Mouse (Mus musculus): ENCODE data around the gene Cyp46a1. TPM values are rescaled to one million over a fixed set of nuclear protein-coding genes. Genes with fewer than 3 reads are reported as not detected.

The Cyp46a1 gene
- polyA plus RNA-seq, 1 experiment = 1.6 TPM

- Histone ChIP-seq H3K79me2 (ENCODE audit: control insufficient read depth, insufficient read depth) (no peaks in the 10 kb centered on the region), H3K36me3 (ENCODE audit: control insufficient read depth, insufficient read depth) (no peaks in the 10 kb centered on the region), H3ac (ENCODE audit: control insufficient read depth, insufficient read length) (no peak overlapping the region), H3K27me3 (ENCODE audit: control insufficient read depth, insufficient read depth, insufficient read length) (peaks cover 6% of the 10 kb centered on the region), H3K4me2 (ENCODE audit: low read depth) (no peak overlapping the region), H3K4me3 (no peak overlapping the region)
- TF ChIP-seq CEBPB (IDR thresholded peaks at IDR 0.05; ENCODE audit: insufficient read depth, poor library complexity, severe bottlenecking) (no peak), TCF3 (IDR thresholded peaks at IDR 0.05; ENCODE audit: insufficient read length, low read depth) (no peak), USF1 (IDR thresholded peaks at IDR 0.05; ENCODE audit: low read depth) (no peak), E2F4 (IDR thresholded peaks at IDR 0.05; ENCODE audit: insufficient read depth) (no peak), POLR2A (IDR thresholded peaks at IDR 0.05; ENCODE audit: insufficient read length, low read depth) (no peak), TCF12 (IDR thresholded peaks at IDR 0.05; ENCODE audit: insufficient read depth, poor library complexity, severe bottlenecking) (no peak), POLR2AphosphoS2 (IDR thresholded peaks at IDR 0.05; ENCODE audit: insufficient read length, low read depth) (no peak), REST (IDR thresholded peaks at IDR 0.05; ENCODE audit: insufficient read depth, insufficient read length) (no peak), MAX (IDR thresholded peaks at IDR 0.05; ENCODE audit: low read depth) (no peak), MYOG (IDR thresholded peaks at IDR 0.05; ENCODE audit: control insufficient read depth in 1 of 3, insufficient read depth in 1 of 3, insufficient read length in 2 of 3, low read depth in 2 of 3) (no peak), MYOD1 (IDR thresholded peaks at IDR 0.05; ENCODE audit: control insufficient read depth in 1 of 3, insufficient read length in 2 of 3, low read depth in 2 of 3) (no peak), SRF (IDR thresholded peaks at IDR 0.05; ENCODE audit: control insufficient read depth, insufficient read length, low read depth) (no peak)
Measured at GRCm38 (mm10) chr12:108350931-108351330, 16.8 kb downstream of the Cyp46a1 start.

DNA sequence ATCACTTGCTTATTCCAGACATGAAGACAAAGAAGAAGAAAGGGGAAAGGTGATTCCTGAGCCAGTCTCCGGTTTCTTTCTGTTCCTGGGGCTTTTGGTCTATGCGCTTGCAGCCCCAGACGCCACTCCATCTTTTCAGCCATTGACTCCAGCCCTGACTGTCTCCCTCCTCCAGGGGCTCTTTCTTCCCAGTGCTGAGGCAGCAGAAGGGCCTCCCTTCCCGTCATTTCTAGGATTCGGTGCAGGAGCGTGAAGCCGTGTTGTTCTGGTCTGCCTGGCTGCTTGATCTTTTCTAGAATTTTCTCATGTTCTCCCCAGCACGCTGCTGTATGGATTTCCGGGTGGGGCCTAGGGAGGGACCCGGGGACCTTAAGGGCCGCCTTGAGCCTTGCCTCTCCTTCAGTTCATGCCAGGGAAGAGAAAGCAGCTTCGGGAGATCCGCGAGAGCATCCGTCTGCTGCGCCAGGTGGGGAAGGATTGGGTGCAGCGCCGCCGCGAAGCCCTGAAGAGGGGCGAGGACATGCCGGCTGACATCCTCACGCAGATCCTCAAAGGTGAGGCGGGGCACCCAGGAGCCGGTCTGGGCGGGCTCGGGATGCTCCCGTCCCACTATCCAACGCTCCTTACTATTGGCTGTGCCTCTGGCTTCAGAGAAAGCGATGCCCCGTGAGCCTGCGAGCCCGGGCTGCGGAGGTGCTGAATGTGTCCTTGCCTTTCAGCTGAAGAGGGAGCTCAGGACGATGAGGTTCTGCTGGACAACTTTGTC, 18.4 kb downstream of the Cyp46a1 start:
- Histone ChIP-seq H3K4me2 (ENCODE audit: low read depth) (no peak overlapping the region), H3K4me3 (no peak overlapping the region), H3K36me3 (ENCODE audit: control insufficient read depth, insufficient read depth) (no peaks in the 10 kb centered on the region), H3K27me3 (ENCODE audit: control insufficient read depth, insufficient read depth, insufficient read length) (peaks cover 6% of the 10 kb centered on the region), H3K79me2 (ENCODE audit: control insufficient read depth, insufficient read depth) (no peaks in the 10 kb centered on the region), H3ac (ENCODE audit: control insufficient read depth, insufficient read length) (no peak overlapping the region)
- TF ChIP-seq MYOD1 (IDR thresholded peaks at IDR 0.05; ENCODE audit: control insufficient read depth in 1 of 3, insufficient read length in 2 of 3, low read depth in 2 of 3) (no peak), CEBPB (IDR thresholded peaks at IDR 0.05; ENCODE audit: insufficient read depth, poor library complexity, severe bottlenecking) (no peak), REST (IDR thresholded peaks at IDR 0.05; ENCODE audit: insufficient read depth, insufficient read length) (no peak), MAX (IDR thresholded peaks at IDR 0.05; ENCODE audit: low read depth) (no peak), USF1 (IDR thresholded peaks at IDR 0.05; ENCODE audit: low read depth) (no peak), POLR2AphosphoS2 (IDR thresholded peaks at IDR 0.05; ENCODE audit: insufficient read length, low read depth) (no peak), SRF (IDR thresholded peaks at IDR 0.05; ENCODE audit: control insufficient read depth, insufficient read length, low read depth) (no peak)

DNA sequence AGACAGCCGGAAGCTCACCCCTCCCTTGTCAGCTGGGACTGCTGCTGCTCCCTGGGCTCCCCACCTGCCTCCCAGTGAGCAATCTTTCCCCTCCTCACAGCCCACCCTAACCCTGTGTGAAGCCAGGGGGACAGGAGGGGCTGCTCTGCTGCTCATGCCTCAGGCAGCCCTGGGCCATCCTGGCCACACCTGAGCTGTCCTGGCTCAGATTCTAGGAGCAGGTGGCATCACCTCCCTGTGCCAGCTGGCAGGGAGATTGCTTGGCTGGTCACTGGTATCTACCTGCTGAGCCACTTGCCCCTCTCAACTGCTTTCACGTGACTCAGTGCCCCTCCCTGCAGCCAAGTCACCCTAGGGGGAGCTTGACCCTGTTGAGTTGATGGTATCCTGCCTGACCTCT, 20.1 kb downstream of the Cyp46a1 start:
- no peak overlapping the region for H3K4me2 ChIP-seq (ENCODE audit: low read depth)
- peaks cover 6% of the 10 kb centered on the region for H3K27me3 ChIP-seq (ENCODE audit: control insufficient read depth, insufficient read depth, insufficient read length)
- no peaks in the 10 kb centered on the region for H3K36me3 ChIP-seq (ENCODE audit: control insufficient read depth, insufficient read depth)
- H3ac ChIP-seq (ENCODE audit: control insufficient read depth, insufficient read length) = no peak overlapping the region
- no peaks in the 10 kb centered on the region for H3K79me2 ChIP-seq (ENCODE audit: control insufficient read depth, insufficient read depth)
- TF ChIP-seq POLR2A (IDR thresholded peaks at IDR 0.05; ENCODE audit: insufficient read length, low read depth) (no peak), MYOD1 (IDR thresholded peaks at IDR 0.05; ENCODE audit: control insufficient read depth in 1 of 3, insufficient read length in 2 of 3, low read depth in 2 of 3) (no peak), USF1 (IDR thresholded peaks at IDR 0.05; ENCODE audit: low read depth) (no peak), TCF3 (IDR thresholded peaks at IDR 0.05; ENCODE audit: insufficient read length, low read depth) (no peak), MYOG (IDR thresholded peaks at IDR 0.05; ENCODE audit: control insufficient read depth in 1 of 3, insufficient read depth in 1 of 3, insufficient read length in 2 of 3, low read depth in 2 of 3) (no peak), E2F4 (IDR thresholded peaks at IDR 0.05; ENCODE audit: insufficient read depth) (no peak), MAX (IDR thresholded peaks at IDR 0.05; ENCODE audit: low read depth) (no peak), TCF12 (IDR thresholded peaks at IDR 0.05; ENCODE audit: insufficient read depth, poor library complexity, severe bottlenecking) (no peak), REST (IDR thresholded peaks at IDR 0.05; ENCODE audit: insufficient read depth, insufficient read length) (no peak), CEBPB (IDR thresholded peaks at IDR 0.05; ENCODE audit: insufficient read depth, poor library complexity, severe bottlenecking) (no peak), SRF (IDR thresholded peaks at IDR 0.05; ENCODE audit: control insufficient read depth, insufficient read length, low read depth) (no peak)
- no peak overlapping the region for H3K4me3 ChIP-seq

- TF ChIP-seq POLR2AphosphoS2 (IDR thresholded peaks at IDR 0.05; ENCODE audit: insufficient read length, low read depth) = no peak
- TF ChIP-seq MAX (IDR thresholded peaks at IDR 0.05; ENCODE audit: low read depth) = no peak
- no peak for TF ChIP-seq REST (IDR thresholded peaks at IDR 0.05; ENCODE audit: insufficient read depth, insufficient read length)
- TF ChIP-seq TCF3 (IDR thresholded peaks at IDR 0.05; ENCODE audit: insufficient read length, low read depth) = no peak
- TF ChIP-seq SRF (IDR thresholded peaks at IDR 0.05; ENCODE audit: control insufficient read depth, insufficient read length, low read depth) = no peak
- TF ChIP-seq USF1 (IDR thresholded peaks at IDR 0.05; ENCODE audit: low read depth) = no peak
- no peak for TF ChIP-seq MYOG (IDR thresholded peaks at IDR 0.05; ENCODE audit: control insufficient read depth in 1 of 3, insufficient read depth in 1 of 3, insufficient read length in 2 of 3, low read depth in 2 of 3)
- TF ChIP-seq POLR2A (IDR thresholded peaks at IDR 0.05; ENCODE audit: insufficient read length, low read depth) = no peak
- no peak for TF ChIP-seq CEBPB (IDR thresholded peaks at IDR 0.05; ENCODE audit: insufficient read depth, poor library complexity, severe bottlenecking)
- TF ChIP-seq TCF12 (IDR thresholded peaks at IDR 0.05; ENCODE audit: insufficient read depth, poor library complexity, severe bottlenecking) = no peak
- TF ChIP-seq MYOD1 (IDR thresholded peaks at IDR 0.05; ENCODE audit: control insufficient read depth in 1 of 3, insufficient read length in 2 of 3, low read depth in 2 of 3) = no peak
- TF ChIP-seq E2F4 (IDR thresholded peaks at IDR 0.05; ENCODE audit: insufficient read depth) = no peak
- Histone ChIP-seq H3ac (ENCODE audit: control insufficient read depth, insufficient read length) (no peak overlapping the region), H3K4me2 (ENCODE audit: low read depth) (no peak overlapping the region), H3K36me3 (ENCODE audit: control insufficient read depth, insufficient read depth) (no peaks in the 10 kb centered on the region), H3K27me3 (ENCODE audit: control insufficient read depth, insufficient read depth, insufficient read length) (peaks cover 6% of the 10 kb centered on the region), H3K4me3 (no peak overlapping the region), H3K79me2 (ENCODE audit: control insufficient read depth, insufficient read depth) (no peaks in the 10 kb centered on the region)
Measured at GRCm38 (mm10) chr12:108355271-108355670, 21.1 kb downstream of the Cyp46a1 start.

Measured in myocyte (in vitro differentiated cells).